Mouse (Mus musculus): ENCODE results near the gene Peli3. TPM values are rescaled to one million over a fixed set of nuclear protein-coding genes. Genes with fewer than 3 reads are reported as not detected.

The Peli3 gene
- polyA plus RNA-seq, 1 experiment from 2014 or later = 1.5 TPM

DNA sequence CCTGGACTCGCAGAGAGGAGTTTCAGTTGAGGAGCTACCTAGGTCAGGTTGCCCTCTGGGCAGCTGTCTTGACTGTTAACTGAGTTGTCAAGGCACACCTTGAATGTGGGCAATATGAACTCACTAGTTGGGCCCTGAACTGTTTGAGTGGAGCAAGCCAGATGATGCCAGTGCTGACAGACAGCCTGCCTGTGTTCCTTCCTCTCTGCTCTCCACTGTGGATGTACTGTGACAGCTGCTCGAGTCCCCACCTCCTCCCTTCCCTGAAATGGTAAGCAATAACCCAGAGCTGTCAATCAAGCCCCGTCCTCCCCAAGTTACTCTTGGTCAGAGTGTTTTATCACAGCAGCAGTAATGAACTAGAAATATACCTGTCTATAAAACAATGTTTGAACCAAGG lies 43.0 kb downstream of the Peli3 start:
- 83% methylated on average over 3 of the region's 3 CpGs for WGBS
- Histone ChIP-seq H3K9me3 (replicated peaks) (no peaks in the 10 kb centered on the region), H3K36me3 (peaks cover 56% of the 10 kb centered on the region), H3K4me1 (no peaks in the 10 kb centered on the region; the same call in 1 of the 2 replicates), H3K27ac (replicated peaks) (no peak overlapping the region), H3K27me3 (ENCODE audit: low read depth, poor library complexity, severe bottlenecking) (no peaks in the 10 kb centered on the region), H3K4me3 (no peak overlapping the region)
- DNase-seq (ENCODE audit: low spot score) = no peak

DNA sequence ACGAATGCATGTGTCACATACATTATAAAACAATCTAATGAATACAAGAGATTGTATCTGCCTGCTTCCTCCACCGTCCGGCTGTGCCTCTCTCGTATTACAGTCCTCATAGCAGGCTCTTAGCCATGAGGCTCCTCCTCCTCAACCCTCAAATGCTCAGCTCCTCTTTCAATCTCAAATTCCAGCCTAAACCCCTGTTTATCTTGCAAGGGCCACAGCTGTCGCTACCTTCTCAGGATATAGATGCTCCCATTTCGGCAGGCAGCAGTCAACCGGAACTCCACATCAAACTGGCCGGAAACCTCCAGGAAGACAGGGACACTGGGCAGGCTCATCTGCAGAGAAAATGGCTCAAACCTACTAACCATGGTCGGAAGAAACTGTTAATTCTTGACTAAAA lies 44.0 kb downstream of the Peli3 start:
- no peak for DNase-seq (ENCODE audit: low spot score)
- H3K4me1 ChIP-seq = no peaks in the 10 kb centered on the region; the same call in 1 of the 2 replicates
- H3K27ac ChIP-seq (replicated peaks) = no peak overlapping the region
- WGBS = 81% methylated on average over 9 of the region's 9 CpGs
- H3K27me3 ChIP-seq (ENCODE audit: low read depth, poor library complexity, severe bottlenecking) = no peaks in the 10 kb centered on the region
- peaks cover 61% of the 10 kb centered on the region for H3K36me3 ChIP-seq
- no peaks in the 10 kb centered on the region for H3K9me3 ChIP-seq (replicated peaks)
- H3K4me3 ChIP-seq = no peak overlapping the region

DNA sequence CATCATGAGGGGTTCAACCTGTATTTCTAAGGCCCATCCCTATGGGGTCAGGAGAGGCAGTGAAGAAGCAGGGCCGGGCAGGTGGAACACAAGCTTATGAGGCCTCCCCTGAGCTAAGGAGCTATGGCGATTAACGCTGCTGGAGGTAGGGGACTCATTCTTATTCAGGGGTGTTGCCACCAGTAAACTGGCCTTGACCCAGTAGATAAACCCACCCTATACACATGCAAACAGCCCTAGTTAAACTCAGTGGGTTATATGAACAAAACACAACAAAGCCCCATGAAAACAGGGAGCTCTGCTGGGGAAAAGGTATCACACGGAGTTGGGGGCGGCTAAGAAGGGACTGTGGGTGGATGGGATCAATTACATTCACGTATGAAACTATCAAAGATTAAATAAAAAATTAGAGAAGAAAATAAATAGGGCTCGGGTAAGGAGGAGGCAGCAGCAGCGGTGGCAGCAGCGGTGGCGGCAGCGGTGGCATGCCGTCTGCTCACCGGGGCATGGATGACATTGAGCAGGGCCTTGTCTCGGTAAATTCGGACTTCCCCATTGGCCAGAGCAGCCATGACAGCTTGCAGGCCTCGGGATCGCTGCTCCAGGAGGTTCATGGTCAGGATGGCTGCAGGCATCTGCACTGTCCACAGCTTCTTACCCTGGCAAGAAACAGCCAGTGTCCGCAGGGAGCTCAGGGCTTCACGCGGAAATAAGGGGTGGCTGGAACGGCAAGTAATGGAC lies 46.0 kb downstream of the Peli3 start:
- H3K4me1 ChIP-seq = no peaks in the 10 kb centered on the region; the same call in 1 of the 2 replicates
- H3K9me3 ChIP-seq (replicated peaks) = no peaks in the 10 kb centered on the region
- no peak for DNase-seq (ENCODE audit: low spot score)
- H3K27me3 ChIP-seq (ENCODE audit: low read depth, poor library complexity, severe bottlenecking) = no peaks in the 10 kb centered on the region
- H3K36me3 ChIP-seq = peaks cover 58% of the 10 kb centered on the region
- H3K27ac ChIP-seq (replicated peaks) = no peak overlapping the region
- no peak overlapping the region for H3K4me3 ChIP-seq
- 56% methylated on average over 21 of the region's 21 CpGs for WGBS

DNA sequence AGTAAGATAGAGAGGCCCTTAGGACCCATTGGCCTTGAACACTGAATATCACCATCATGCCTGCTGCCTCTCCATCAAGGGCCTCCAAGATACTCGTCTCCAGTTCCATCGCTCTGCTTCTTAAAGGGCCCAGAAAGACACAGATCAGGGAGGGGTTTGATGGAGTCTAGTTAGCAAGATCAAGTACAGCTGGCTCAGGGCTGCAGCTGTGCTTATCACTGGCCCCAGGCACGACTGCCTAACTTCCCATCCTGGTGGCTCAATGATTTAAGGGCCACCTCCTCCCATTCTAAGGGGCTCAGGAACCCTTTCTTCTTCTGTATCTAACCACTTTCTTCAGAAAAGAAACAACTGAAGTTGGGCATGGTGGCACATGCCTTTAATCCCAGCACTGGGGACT lies 51.1 kb downstream of the Peli3 start:
- no peaks in the 10 kb centered on the region for H3K27me3 ChIP-seq (ENCODE audit: low read depth, poor library complexity, severe bottlenecking)
- H3K27ac ChIP-seq (replicated peaks) = no peak overlapping the region
- no peaks in the 10 kb centered on the region for H3K9me3 ChIP-seq (replicated peaks)
- peaks cover 59% of the 10 kb centered on the region for H3K36me3 ChIP-seq
- DNase-seq (ENCODE audit: low spot score) = no peak
- WGBS = 76% methylated on average over 3 of the region's 3 CpGs
- H3K4me3 ChIP-seq = no peak overlapping the region
- H3K4me1 ChIP-seq = no peaks in the 10 kb centered on the region

DNA sequence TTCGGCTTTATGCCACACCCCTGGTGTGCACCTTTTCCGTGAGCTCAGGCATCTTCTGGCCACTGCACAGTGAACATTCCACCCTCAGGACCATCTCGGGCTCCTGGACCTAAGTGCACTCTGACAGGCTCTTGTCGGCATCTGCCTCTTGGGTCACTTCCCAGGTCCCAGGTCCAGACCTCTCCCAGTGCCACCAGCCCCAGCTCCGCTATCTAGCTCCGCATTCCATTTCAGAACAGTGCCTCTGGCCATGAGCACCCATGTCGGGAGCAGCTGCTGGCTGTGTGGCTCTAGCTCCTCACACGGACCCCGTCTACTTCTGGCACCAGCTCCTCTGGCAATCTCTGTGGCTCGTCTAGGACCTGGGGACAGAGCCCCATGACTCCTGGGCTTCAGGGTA lies 53.1 kb downstream of the Peli3 start:
- DNase-seq (ENCODE audit: low spot score) = no peak
- Histone ChIP-seq H3K9me3 (replicated peaks) (no peaks in the 10 kb centered on the region), H3K27me3 (ENCODE audit: low read depth, poor library complexity, severe bottlenecking) (no peaks in the 10 kb centered on the region), H3K36me3 (peaks cover 51% of the 10 kb centered on the region), H3K4me3 (no peak overlapping the region), H3K4me1 (no peaks in the 10 kb centered on the region), H3K27ac (replicated peaks) (no peak overlapping the region)
- 90% methylated on average over 10 of the region's 10 CpGs for WGBS

DNA sequence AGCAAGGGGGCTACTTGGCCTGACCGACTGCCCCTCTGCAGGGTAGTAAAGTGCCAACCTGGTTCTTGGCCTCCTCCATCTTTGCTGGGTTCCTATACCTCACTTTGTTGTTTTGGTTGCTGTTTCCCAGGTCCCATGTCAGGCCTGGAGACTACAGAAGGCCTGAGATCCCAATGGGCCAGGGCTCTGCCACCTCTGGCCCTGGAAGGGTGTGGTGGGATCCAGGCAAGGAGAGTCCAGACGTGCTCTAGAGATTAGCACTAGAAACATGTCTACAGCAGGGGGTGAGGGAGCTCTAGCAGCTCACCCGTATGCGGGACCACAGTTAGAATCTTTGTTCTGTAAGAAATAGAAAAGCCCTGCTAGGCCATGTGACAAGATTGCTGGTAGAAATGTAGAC lies 59.0 kb downstream of the Peli3 start:
- 84% methylated on average over 4 of the region's 4 CpGs for WGBS
- Histone ChIP-seq H3K27me3 (ENCODE audit: low read depth, poor library complexity, severe bottlenecking) (no peaks in the 10 kb centered on the region), H3K4me1 (peaks cover 16% of the 10 kb centered on the region), H3K36me3 (peaks cover 2% of the 10 kb centered on the region), H3K9me3 (replicated peaks) (no peaks in the 10 kb centered on the region), H3K27ac (replicated peaks) (no peak overlapping the region), H3K4me3 (no peak overlapping the region)
- DNase-seq (ENCODE audit: low spot score) = no peak

Other genes starting within 250 kb of the Peli3 start
- 2.6 and 2.7 TPM in 2 replicates for gene Gm960, start 244.5 kb downstream of the Peli3 start, polyA plus RNA-seq (2016; fragmentation: Nextera tagmentation; extraction: Ambion mirVana)
- gene Sptbn2, start 232.0 kb downstream of the Peli3 start, polyA plus RNA-seq (2016; fragmentation: Nextera tagmentation; extraction: Ambion mirVana) = 8.3 and 14.9 TPM in 2 replicates
- gene Rbm4b, start 186.6 kb downstream of the Peli3 start, polyA plus RNA-seq (2016; fragmentation: Nextera tagmentation; extraction: Ambion mirVana) = 110 and 134 TPM in 2 replicates
- 93.6 and 108 TPM in 2 replicates for gene Rbm4, start 149.2 kb downstream of the Peli3 start, polyA plus RNA-seq (2016; fragmentation: Nextera tagmentation; extraction: Ambion mirVana)
- gene Gm21992, start 131.5 kb downstream of the Peli3 start, polyA plus RNA-seq (2016; fragmentation: Nextera tagmentation; extraction: Ambion mirVana) = 35.3 and 37.6 TPM in 2 replicates
- gene Rbm14, start 131.5 kb downstream of the Peli3 start, polyA plus RNA-seq (2016; fragmentation: Nextera tagmentation; extraction: Ambion mirVana) = 136 TPM in 2 replicates
- gene Ccs, start 103.8 kb downstream of the Peli3 start, polyA plus RNA-seq (2016; fragmentation: Nextera tagmentation; extraction: Ambion mirVana) = 41.6 and 43.1 TPM in 2 replicates
- 0.07 and 0.14 TPM in 2 replicates for gene Ccdc87, start 103.8 kb downstream of the Peli3 start, polyA plus RNA-seq (2016; fragmentation: Nextera tagmentation; extraction: Ambion mirVana)
- 29.8 and 38.4 TPM in 2 replicates for gene Ctsf, start 88.0 kb downstream of the Peli3 start, polyA plus RNA-seq (2016; fragmentation: Nextera tagmentation; extraction: Ambion mirVana)
- 0.99 and 1.9 TPM in 2 replicates for gene Actn3, start 65.2 kb downstream of the Peli3 start, polyA plus RNA-seq (2016; fragmentation: Nextera tagmentation; extraction: Ambion mirVana)
- 14.6 and 17.7 TPM in 2 replicates for gene Zdhhc24, start 64.5 kb downstream of the Peli3 start, polyA plus RNA-seq (2016; fragmentation: Nextera tagmentation; extraction: Ambion mirVana)
- 7.0 and 10.3 TPM in 2 replicates for gene Bbs1, start 36.5 kb downstream of the Peli3 start, polyA plus RNA-seq (2016; fragmentation: Nextera tagmentation; extraction: Ambion mirVana)
- gene Dpp3, start 14.8 kb downstream of the Peli3 start, polyA plus RNA-seq (2016; fragmentation: Nextera tagmentation; extraction: Ambion mirVana) = 197 and 214 TPM in 2 replicates
- 156 and 163 TPM in 2 replicates for gene Mrpl11, start 19.0 kb upstream of the Peli3 start, polyA plus RNA-seq (2016; fragmentation: Nextera tagmentation; extraction: Ambion mirVana)
- gene Npas4, start 47.2 kb upstream of the Peli3 start, polyA plus RNA-seq (2016; fragmentation: Nextera tagmentation; extraction: Ambion mirVana) = not detected in 2 replicates
- gene Slc29a2, start 80.7 kb upstream of the Peli3 start, polyA plus RNA-seq (2016; fragmentation: Nextera tagmentation; extraction: Ambion mirVana) = 7.4 and 8.6 TPM in 2 replicates
- gene B4gat1, start 95.7 kb upstream of the Peli3 start, polyA plus RNA-seq (2016; fragmentation: Nextera tagmentation; extraction: Ambion mirVana) = 39.4 and 42.1 TPM in 2 replicates
- 2.2 and 4.4 TPM in 2 replicates for gene AC124502.3, start 95.8 kb upstream of the Peli3 start, polyA plus RNA-seq (2016; fragmentation: Nextera tagmentation; extraction: Ambion mirVana)
- gene Brms1, start 98.2 kb upstream of the Peli3 start, polyA plus RNA-seq (2016; fragmentation: Nextera tagmentation; extraction: Ambion mirVana) = 83.2 and 85.6 TPM in 2 replicates
- gene Rin1, start 107.4 kb upstream of the Peli3 start, polyA plus RNA-seq (2016; fragmentation: Nextera tagmentation; extraction: Ambion mirVana) = 2.5 and 2.8 TPM in 2 replicates
- gene Cd248, start 125.0 kb upstream of the Peli3 start, polyA plus RNA-seq (2016; fragmentation: Nextera tagmentation; extraction: Ambion mirVana) = 25.3 and 34.1 TPM in 2 replicates
- gene Tmem151a, start 142.4 kb upstream of the Peli3 start, polyA plus RNA-seq (2016; fragmentation: Nextera tagmentation; extraction: Ambion mirVana) = 0.97 and 1.0 TPM in 2 replicates
- 85.1 and 90.7 TPM in 2 replicates for gene Yif1a, start 145.4 kb upstream of the Peli3 start, polyA plus RNA-seq (2016; fragmentation: Nextera tagmentation; extraction: Ambion mirVana)
- 42.2 and 72.4 TPM in 2 replicates for gene Cnih2, start 155.4 kb upstream of the Peli3 start, polyA plus RNA-seq (2016; fragmentation: Nextera tagmentation; extraction: Ambion mirVana)
- 267 and 280 TPM in 2 replicates for gene Rab1b, start 163.9 kb upstream of the Peli3 start, polyA plus RNA-seq (2016; fragmentation: Nextera tagmentation; extraction: Ambion mirVana)
- 31.1 and 40.7 TPM in 2 replicates for gene Klc2, start 175.4 kb upstream of the Peli3 start, polyA plus RNA-seq (2016; fragmentation: Nextera tagmentation; extraction: Ambion mirVana)

Measured in midbrain, embryonic 10.5 days (tissue).